Mouse (Mus musculus) fat pad, adult 2 months (tissue): Measurements from ENCODE around the gene Vsnl1.

Experiments used
- DNase-seq: peaks from one replicate; pipeline ENCODE4 v3.0.0-alpha.2; 2011; ENCODE audit warnings: low read depth, low spot score; ENCODE audit errors: extremely low read depth

Vsnl1 gene

DNA sequence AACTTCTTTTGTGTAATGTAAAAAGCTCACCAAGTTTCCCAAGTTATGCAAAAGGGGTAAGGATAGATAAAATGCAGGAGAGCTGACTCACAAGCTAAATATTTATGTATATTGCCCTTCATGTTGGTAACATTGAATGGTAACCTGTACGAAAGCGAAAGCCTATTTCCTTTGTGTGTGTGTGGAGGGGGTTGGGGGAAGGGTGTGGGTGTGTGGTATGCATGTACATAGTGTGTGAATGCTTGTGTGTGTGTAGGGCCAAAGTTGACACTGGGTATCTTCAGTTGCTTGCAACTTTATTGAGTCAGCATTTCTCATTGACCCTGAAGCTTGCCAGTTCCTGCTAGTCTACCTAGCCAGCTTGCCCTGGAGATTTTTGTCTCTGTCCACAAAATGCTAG, 154.8 kb downstream of the Vsnl1 start:
- DNase-seq: no peak

DNA sequence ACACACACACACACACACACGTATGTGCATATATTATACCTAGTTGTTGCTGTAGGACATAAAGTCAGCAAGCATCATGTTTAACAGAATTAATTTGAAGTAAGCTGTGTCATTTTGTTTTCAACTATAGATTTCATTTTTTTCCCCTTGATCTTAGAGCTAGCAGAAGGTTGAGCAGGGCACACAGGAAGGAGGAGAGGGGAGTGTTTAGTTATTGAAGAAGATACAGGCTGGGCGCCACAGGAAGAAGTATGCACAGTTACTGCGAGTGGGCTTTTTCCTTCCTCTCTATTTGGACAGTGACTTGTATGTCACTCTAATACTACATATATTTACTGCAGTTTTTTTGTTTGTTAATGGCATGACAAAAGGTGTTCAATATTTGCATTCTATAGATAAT, 156.5 kb downstream of the Vsnl1 start:
- DNase-seq: no peak

DNA sequence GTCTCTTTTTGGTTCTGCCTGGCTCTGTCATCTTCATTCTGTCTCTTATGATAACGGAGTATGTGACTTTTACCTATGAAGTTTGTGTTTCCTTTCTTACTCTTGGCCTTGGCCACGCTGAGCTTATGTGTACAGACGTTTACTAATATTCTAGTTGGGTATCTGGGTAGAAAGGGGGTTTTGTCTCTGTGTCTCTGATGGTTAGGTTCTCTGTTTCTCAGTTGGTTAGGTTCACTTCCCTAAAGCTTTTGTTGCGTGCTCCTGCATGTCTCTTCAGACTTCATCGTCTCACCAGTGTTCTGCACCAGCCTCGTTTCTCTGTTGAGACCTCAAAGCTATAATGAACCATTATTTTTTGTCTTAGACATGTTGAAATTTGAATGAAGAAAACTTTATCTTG, 159.2 kb downstream of the Vsnl1 start:
- no peak for DNase-seq

DNA sequence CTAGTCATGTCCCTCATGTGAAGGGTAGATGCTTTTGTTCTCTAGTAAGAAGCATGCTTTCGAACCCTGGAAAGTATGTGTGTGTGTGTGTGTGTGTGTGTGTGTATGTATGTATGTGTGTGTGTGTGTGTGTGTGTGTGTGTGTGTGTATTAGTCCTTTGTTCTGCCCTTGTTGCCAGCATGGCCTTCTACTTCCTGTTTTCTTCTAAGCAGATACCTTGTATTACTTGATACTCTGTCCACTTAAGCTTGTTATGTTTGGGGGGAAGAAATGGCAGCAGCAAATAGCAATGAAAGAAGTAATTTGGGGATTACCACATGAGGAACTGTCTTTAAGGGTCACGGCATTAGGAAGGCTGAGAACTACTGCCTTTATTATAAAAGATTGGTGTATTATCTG, 159.8 kb downstream of the Vsnl1 start:
- no peak for DNase-seq
